Mouse (Mus musculus) megakaryocyte, embryonic 14.5 days (primary cell): ENCODE measurements around the gene Susd3.

Source experiments
- FLI1 ChIP-seq: IDR thresholded peaks from 2 replicates; pipeline ENCODE4 v1.6.1; 2012; ENCODE audit warnings: low read length, inconsistent platforms, mixed read lengths
- GATA1 ChIP-seq: IDR thresholded peaks from 3 replicates; pipeline ENCODE4 v1.6.1; 2012; ENCODE audit warnings: mixed read lengths, low read length, inconsistent platforms, borderline replicate concordance

DNA sequence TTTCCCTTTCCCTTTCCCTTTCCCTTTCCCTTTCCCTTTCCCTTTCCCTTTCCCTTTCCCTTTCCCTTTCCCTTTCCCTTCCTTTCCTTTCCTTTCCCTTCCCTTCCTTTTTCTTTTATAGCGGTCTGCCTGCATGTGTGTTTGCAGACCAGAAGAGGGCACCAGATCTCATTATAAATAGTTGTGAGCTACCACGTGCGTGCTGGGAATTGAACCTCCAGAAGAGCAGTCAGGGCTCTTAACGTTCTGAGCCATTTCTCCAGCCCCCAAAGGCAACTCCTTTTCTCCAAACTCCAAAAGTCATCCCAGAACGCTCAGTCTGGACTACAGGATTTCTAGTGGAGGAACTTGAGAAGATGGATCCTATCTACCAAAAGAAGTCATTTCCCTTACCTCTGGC lies 27.6 kb downstream of the Susd3 start:
- no peak for TF ChIP-seq GATA1
- no peak for TF ChIP-seq FLI1
